Mouse (Mus musculus): ENCODE results near the gene Chgb. TPM values are rescaled to one million over a fixed set of nuclear protein-coding genes. Genes with fewer than 3 reads are reported as not detected.

The Chgb gene
- polyA plus RNA-seq (2016; fragmentation: Nextera tagmentation; extraction: Ambion mirVana): 18.5 and 19.4 TPM in 2 replicates

GRCm38 (mm10) chr2:132780978-132781377 is at the start of gene Chgb:
Gene Chgb (plus strand): TSS chr2:132781278.
- H3K27ac ChIP-seq: peak within 1 kb of the TSS; percentile 81
- H3K9ac ChIP-seq: peak within 1 kb of the TSS; percentile 39
- H3K4me1 ChIP-seq: peaks cover 12% of the 10 kb centered on the region
- 5% methylated on average over 4 of the region's 4 CpGs for WGBS
- no peaks in the 10 kb centered on the region for H3K36me3 ChIP-seq (replicated peaks)
- peaks cover 1% of the 10 kb centered on the region; the same call in 1 of the 2 replicates for H3K27me3 ChIP-seq
- no peak; the same call in 1 of the 2 replicates for ATAC-seq (ENCODE audit: low FRiP score)
- H3K4me3 ChIP-seq (replicated peaks): peak within 1 kb of the TSS; percentile 48
- peak within 1 kb of the TSS; percentile 66 for H3K4me2 ChIP-seq
- H3K9me3 ChIP-seq: no peaks in the 10 kb centered on the region

DNA sequence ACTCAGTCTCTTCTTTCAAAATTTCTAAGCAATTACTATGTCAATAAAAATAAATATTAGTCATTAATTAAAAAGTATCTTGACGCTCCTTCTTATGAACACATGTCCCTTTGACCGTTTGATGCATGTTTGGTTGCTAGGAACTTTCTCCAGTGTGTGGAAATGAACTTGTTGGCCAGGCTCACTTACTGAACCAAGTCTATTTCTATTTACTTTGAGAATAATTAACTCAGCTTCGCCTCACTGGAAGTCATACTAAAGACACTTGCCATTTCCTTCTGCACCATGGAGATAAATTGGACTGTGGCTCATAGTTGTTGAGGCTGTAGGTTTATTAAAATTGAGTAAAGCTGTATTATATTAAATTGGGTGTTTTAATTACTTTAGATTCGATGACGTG is 48.1 kb upstream of the Chgb start:
- H3K9ac ChIP-seq: no peak overlapping the region
- H3K4me1 ChIP-seq: no peaks in the 10 kb centered on the region
- no peaks in the 10 kb centered on the region for H3K9me3 ChIP-seq
- no peak overlapping the region for H3K27ac ChIP-seq
- no peak for ATAC-seq (ENCODE audit: low FRiP score)
- no peaks in the 10 kb centered on the region for H3K27me3 ChIP-seq
- no peak overlapping the region for H3K4me3 ChIP-seq (replicated peaks)
- H3K4me2 ChIP-seq: no peak overlapping the region
- no peaks in the 10 kb centered on the region for H3K36me3 ChIP-seq (replicated peaks)
- 91% methylated on average over 5 of the region's 5 CpGs for WGBS

GRCm38 (mm10) chr2:132733603-132734573 is 47.2 kb upstream of the Chgb start:
- Histone ChIP-seq H3K27me3 (no peaks in the 10 kb centered on the region), H3K9me3 (no peaks in the 10 kb centered on the region), H3K4me1 (no peaks in the 10 kb centered on the region), H3K36me3 (replicated peaks) (no peaks in the 10 kb centered on the region), H3K4me3 (replicated peaks) (no peak overlapping the region), H3K4me2 (no peak overlapping the region), H3K27ac (no peak overlapping the region), H3K9ac (no peak overlapping the region)
- no peak for ATAC-seq (ENCODE audit: low FRiP score)
- WGBS: 95% methylated on average over 10 of the region's 10 CpGs

GRCm38 (mm10) chr2:132738816-132739432 is 42.2 kb upstream of the Chgb start:
- Histone ChIP-seq H3K4me3 (replicated peaks) (no peak overlapping the region), H3K27ac (no peak overlapping the region), H3K4me1 (peaks cover 8% of the 10 kb centered on the region), H3K27me3 (no peaks in the 10 kb centered on the region), H3K9ac (no peak overlapping the region), H3K9me3 (no peaks in the 10 kb centered on the region), H3K4me2 (no peak overlapping the region), H3K36me3 (replicated peaks) (no peaks in the 10 kb centered on the region)
- 59% methylated on average over 2 of the region's 2 CpGs for WGBS
- ATAC-seq (ENCODE audit: low FRiP score): no peak

- H3K9ac ChIP-seq: no peak overlapping the region
Observed at GRCm38 (mm10) chr2:132741862-132742347, 39.2 kb upstream of the Chgb start.

GRCm38 (mm10) chr2:132744866-132745265 is 36.2 kb upstream of the Chgb start:
- Histone ChIP-seq H3K4me1 (peaks cover 8% of the 10 kb centered on the region), H3K9ac (no peak overlapping the region), H3K27me3 (no peaks in the 10 kb centered on the region), H3K4me2 (no peak overlapping the region), H3K4me3 (replicated peaks) (no peak overlapping the region), H3K36me3 (replicated peaks) (no peaks in the 10 kb centered on the region), H3K9me3 (no peaks in the 10 kb centered on the region), H3K27ac (no peak overlapping the region)
- WGBS: 92% methylated on average over 5 of the region's 5 CpGs
- ATAC-seq (ENCODE audit: low FRiP score): no peak

More at GRCm38 (mm10) chr2:132741862-132742347, 39.2 kb upstream of the Chgb start:
- H3K4me2 ChIP-seq: no peak overlapping the region
- H3K27ac ChIP-seq: no peak overlapping the region
- H3K36me3 ChIP-seq (replicated peaks): no peaks in the 10 kb centered on the region
- H3K9me3 ChIP-seq: no peaks in the 10 kb centered on the region
- no peaks in the 10 kb centered on the region for H3K27me3 ChIP-seq
- H3K4me3 ChIP-seq (replicated peaks): no peak overlapping the region
- H3K4me1 ChIP-seq: peaks cover 8% of the 10 kb centered on the region
- 45% methylated on average over 8 of the region's 8 CpGs for WGBS
- peak; percentile 49; the same call in 1 of the 2 replicates for ATAC-seq (ENCODE audit: low FRiP score)

GRCm38 (mm10) chr2:132746108-132746507 is 35.0 kb upstream of the Chgb start:
- Histone ChIP-seq H3K9ac (no peak overlapping the region), H3K27ac (no peak overlapping the region), H3K36me3 (replicated peaks) (no peaks in the 10 kb centered on the region), H3K4me1 (peaks cover 9% of the 10 kb centered on the region), H3K27me3 (no peaks in the 10 kb centered on the region), H3K4me3 (replicated peaks) (no peak overlapping the region), H3K9me3 (no peaks in the 10 kb centered on the region), H3K4me2 (no peak overlapping the region)
- 86% methylated on average over 3 of the region's 3 CpGs for WGBS
- ATAC-seq (ENCODE audit: low FRiP score): no peak

DNA sequence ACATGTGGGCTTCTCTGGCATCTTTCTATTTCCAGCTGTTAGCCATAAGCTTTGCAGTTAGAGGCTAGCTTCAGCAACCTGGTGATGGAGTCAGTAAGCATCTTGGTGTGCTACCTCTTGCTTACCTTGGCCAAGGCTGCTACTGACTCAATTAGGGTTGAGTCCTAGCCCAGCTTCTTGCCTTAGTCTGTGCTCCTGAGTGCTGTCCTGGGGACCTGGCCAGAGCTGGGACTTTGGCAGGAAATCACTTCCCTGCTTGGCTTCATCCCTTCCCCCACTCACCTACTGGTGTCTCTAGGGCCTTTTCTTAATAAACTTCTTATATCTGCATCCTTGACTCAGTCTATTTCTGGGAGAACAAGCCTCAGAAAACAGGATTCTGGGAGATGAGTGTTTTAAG is 30.4 kb upstream of the Chgb start:
- H3K9me3 ChIP-seq: no peaks in the 10 kb centered on the region
- H3K9ac ChIP-seq: no peak overlapping the region
- ATAC-seq (ENCODE audit: low FRiP score): no peak
- no peak overlapping the region for H3K4me3 ChIP-seq (replicated peaks)
- H3K36me3 ChIP-seq (replicated peaks): no peaks in the 10 kb centered on the region
- no peaks in the 10 kb centered on the region for H3K27me3 ChIP-seq
- H3K4me2 ChIP-seq: no peak overlapping the region
- peaks cover 19% of the 10 kb centered on the region for H3K4me1 ChIP-seq
- H3K27ac ChIP-seq: peak overlapping the region; percentile 94

GRCm38 (mm10) chr2:132751141-132752066 is 29.7 kb upstream of the Chgb start:
- H3K4me2 ChIP-seq: peak overlapping the region; percentile 33
- no peak overlapping the region for H3K9ac ChIP-seq
- no peaks in the 10 kb centered on the region for H3K9me3 ChIP-seq
- WGBS: 42% methylated on average over 15 of the region's 15 CpGs
- peak overlapping the region; percentile 94 for H3K27ac ChIP-seq
- H3K4me3 ChIP-seq (replicated peaks): no peak overlapping the region
- no peaks in the 10 kb centered on the region for H3K36me3 ChIP-seq (replicated peaks)
- peaks cover 19% of the 10 kb centered on the region for H3K4me1 ChIP-seq
- ATAC-seq (ENCODE audit: low FRiP score): peak; percentile 88
- no peaks in the 10 kb centered on the region for H3K27me3 ChIP-seq

DNA sequence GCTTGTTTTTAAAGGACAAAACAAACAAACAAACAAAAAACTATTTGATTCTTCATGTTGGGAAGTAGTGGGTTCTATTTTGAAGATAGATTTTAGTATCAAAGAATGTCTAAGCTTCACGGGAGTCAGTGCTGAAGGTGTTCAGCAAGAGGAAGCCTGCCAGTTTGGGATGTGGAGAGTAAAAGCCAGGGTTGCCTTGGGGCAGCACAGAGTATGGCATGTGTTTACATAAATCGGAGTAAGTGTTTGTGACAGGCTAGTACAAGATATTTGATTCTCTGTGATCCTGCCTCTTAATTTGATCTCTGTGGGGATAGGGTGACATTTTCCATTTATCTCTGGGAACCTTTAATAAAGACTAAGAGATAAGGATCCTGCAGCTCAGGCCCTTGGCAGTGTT is 28.7 kb upstream of the Chgb start:
- Histone ChIP-seq H3K9ac (no peak overlapping the region), H3K4me1 (peaks cover 19% of the 10 kb centered on the region), H3K4me2 (no peak overlapping the region), H3K4me3 (replicated peaks) (no peak overlapping the region), H3K27ac (0 out of 2 replicates have a peak overlapping the region, but pooled peaks have one; percentile 65), H3K36me3 (replicated peaks) (no peaks in the 10 kb centered on the region), H3K9me3 (no peaks in the 10 kb centered on the region), H3K27me3 (no peaks in the 10 kb centered on the region)
- ATAC-seq (ENCODE audit: low FRiP score): no peak
- WGBS: 81% methylated on average over 2 of the region's 2 CpGs

DNA sequence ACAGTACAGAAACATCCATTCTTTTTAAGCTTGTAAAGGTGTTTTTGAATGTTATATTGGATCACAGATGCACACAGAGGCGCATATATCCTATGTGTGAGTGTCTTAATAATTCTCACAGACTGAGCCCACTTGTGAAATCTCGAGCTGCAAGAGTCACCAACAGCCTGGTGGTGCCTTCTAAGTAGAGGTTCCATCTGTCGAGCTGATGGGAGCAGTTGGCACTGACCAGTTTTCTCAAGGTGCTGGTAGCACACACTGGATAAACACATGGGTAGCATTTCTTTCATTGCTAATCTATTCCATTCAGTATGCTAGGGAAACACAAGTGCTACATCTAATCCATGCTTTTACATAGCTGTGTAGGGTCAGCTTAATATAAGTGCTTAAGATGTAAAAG is 27.9 kb upstream of the Chgb start:
- no peaks in the 10 kb centered on the region for H3K27me3 ChIP-seq
- no peak overlapping the region for H3K4me2 ChIP-seq
- no peak overlapping the region for H3K4me3 ChIP-seq (replicated peaks)
- H3K36me3 ChIP-seq (replicated peaks): no peaks in the 10 kb centered on the region
- WGBS: 80% methylated on average over 3 of the region's 3 CpGs
- no peak overlapping the region for H3K9ac ChIP-seq
- no peak for ATAC-seq (ENCODE audit: low FRiP score)
- no peak overlapping the region for H3K27ac ChIP-seq
- no peaks in the 10 kb centered on the region for H3K9me3 ChIP-seq
- H3K4me1 ChIP-seq: peaks cover 19% of the 10 kb centered on the region
